Mouse (Mus musculus) layer of hippocampus, adult 9-10 months (tissue): Measurements from ENCODE around the gene Cacna2d4.

Experiments used
- DNase-seq: peaks from one replicate; pipeline ENCODE4 v3.0.0; 2022; ENCODE audit warnings: low spot score

The Cacna2d4 gene

GRCm38 (mm10) chr6:119389089-119389488, 152.8 kb downstream of the Cacna2d4 start:
- no peak for DNase-seq

DNA sequence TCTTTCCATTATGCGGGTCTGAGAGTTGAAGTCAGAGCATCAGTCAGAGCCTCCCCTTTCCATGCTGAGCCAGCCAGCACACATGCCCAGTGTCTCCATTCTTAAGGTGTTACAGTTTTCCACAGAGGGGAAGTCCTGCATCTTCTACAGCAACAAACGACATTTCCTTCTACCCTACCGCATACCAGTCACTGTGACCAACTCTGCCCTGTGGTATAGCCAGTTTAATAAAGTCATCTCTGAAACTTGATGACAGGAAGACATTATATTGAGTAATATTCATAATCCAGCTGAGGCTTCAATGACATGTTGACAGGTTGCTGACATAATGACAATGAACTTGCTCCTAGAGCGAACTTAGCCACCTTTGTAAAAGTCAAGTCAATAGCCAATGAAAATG, 154.4 kb downstream of the Cacna2d4 start:
- DNase-seq, result no peak

DNA sequence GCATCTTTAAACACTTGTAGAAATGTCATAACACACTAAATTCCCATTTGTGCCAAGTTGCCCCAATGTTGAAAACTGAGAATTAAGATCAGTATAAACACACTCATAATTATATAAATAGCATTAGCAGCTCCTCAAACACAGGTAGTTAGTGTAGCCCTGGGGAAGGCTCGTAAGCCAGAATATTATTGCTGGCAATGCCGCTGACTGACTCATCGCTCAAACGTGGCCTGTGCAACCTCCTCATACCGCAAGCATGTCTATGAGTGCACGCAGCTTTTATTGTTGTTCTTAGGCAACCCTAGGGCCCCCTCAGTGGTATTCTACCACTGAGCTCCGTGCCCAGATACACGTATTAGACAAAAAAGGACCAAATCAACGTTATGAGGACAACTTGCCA, 156.5 kb downstream of the Cacna2d4 start:
- DNase-seq, result no peak

DNA sequence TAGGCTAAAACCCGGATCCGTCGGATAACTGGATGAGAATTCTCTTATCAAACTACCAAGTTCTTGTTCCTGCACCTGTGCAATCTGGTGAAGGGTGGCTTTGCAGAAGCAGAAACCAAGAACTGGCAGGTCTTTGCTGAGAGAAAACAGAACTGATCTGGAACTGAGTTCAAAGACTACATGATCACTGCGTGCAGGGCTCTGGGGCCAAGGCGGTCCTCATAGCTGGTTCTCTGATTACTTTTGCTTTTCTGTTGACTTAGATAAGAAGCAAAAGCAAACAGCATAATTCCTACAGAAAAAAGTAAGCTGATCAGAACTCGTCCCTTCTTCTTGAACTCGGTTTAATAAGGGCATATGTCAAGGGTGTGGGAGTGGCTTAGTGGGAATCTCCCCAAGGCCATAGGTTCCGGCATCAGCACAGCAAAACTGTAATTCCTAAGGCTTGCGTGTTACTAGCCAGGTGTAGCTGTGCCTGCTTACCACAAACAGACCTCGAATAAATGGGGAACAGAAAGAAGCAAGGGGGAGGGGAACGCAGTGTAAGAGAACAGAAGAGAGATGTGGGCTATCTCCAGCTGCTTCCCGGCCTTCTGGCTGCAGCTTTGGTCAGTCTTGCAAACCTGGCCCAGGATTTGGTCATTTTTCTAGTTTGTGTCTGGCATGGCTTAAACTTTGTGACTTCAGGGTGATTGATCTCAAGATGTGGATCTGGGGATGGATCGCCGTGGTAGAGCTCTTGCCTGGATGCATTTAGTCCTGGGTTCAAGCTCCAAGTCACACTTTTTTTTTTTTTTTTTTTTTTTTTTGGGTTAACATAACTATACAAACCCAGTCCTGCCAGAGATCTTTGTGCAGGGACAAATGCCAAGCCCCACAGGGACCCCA, 159.3 kb downstream of the Cacna2d4 start:
- DNase-seq, result no peak

DNA sequence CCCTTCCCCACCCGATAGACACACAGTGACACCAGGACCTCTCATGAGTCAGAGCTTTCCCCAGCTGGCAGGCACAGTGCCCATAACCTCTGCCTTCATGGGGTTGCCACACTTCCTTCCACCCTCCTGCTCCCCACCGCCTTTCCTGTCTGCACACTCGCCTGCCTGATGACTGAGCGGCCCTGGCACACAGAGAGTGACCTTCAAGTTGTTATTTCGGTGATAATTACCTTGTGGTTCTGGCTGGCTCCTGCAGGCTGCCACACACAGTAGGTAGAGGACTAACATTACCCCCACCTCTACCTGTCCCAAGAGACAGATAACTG, 159.9 kb downstream of the Cacna2d4 start:
- DNase-seq, result no peak

DNA sequence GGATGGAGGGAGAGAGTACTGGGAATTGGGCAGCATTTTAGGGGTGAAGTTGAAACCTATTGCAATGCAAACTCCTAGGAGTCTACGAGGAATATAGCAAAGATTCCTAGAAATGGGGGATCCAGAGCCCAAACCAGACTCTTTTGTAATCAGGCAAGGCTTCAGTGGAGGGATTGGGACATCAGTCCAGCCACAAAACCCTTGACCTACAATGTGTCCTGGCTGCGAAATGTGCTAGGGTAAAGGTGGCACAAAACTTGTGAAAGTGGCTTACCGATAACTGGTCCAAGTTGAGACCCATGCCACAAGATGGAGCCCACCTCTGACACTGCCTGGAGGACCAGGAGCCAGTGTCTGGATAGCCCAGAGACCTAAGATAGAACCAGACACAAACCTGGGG, 163.0 kb downstream of the Cacna2d4 start:
- DNase-seq, result no peak

DNA sequence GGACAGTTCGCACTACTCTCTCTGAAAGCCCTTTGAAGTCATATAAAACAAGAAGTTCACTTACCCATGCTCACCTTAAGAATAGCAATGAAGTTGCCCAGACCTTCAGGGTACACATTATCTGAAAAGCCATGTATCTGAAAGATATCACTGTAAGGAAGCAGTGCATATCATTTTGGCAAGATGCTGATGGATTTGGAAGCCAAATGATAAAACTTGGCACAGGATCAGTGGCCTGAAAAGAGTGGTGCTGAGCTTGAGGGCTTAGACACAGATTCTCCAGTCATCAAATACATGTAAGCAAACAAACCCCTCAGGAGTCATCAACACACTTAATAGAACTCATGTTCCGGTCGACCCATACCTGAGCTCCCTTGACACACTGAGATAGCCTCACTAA, 164.3 kb downstream of the Cacna2d4 start:
- DNase-seq, result no peak

- DNase-seq, result no peak
Measured at GRCm38 (mm10) chr6:119401545-119402304, 165.4 kb downstream of the Cacna2d4 start.
